Mouse (Mus musculus): ENCODE results near the gene Tmem63a. TPM values are rescaled to one million over a fixed set of nuclear protein-coding genes. Genes with fewer than 3 reads are reported as not detected.
"Not testable (repeated sequence)": the region's sequence is repeated elsewhere in the genome, so short reads cannot be mapped to it uniquely, and the experiment has no call there.

The Tmem63a gene
- polyA plus RNA-seq, 1 experiment from 2014 or later: 7.7 TPM

GRCm38 (mm10) chr1:180966542-180966941 lies 24.4 kb downstream of the Tmem63a start:
- H3K27ac ChIP-seq (replicated peaks): no peak overlapping the region
- H3K9me3 ChIP-seq: no peaks in the 10 kb centered on the region
- peaks cover 94% of the 10 kb centered on the region for H3K36me3 ChIP-seq
- no peak overlapping the region for H3K4me2 ChIP-seq
- no peaks in the 10 kb centered on the region for H3K27me3 ChIP-seq (replicated peaks)
- 51% methylated on average over 3 of the region's 3 CpGs for WGBS
- no peak overlapping the region for H3K9ac ChIP-seq
- peaks cover 22% of the 10 kb centered on the region for H3K4me1 ChIP-seq
- no peak for ATAC-seq (ENCODE audit: extremely low read depth, insufficient number of reproducible peaks, low FRiP score, low TSS enrichment)
- H3K4me3 ChIP-seq: no peak overlapping the region

- H3K27ac ChIP-seq (replicated peaks): no peak overlapping the region
- peaks cover 94% of the 10 kb centered on the region for H3K36me3 ChIP-seq
- 77% methylated on average over 7 of the region's 7 CpGs for WGBS
- no peak overlapping the region for H3K4me2 ChIP-seq
- H3K9ac ChIP-seq: no peak overlapping the region
- H3K4me3 ChIP-seq: no peak overlapping the region
- no peaks in the 10 kb centered on the region for H3K9me3 ChIP-seq
- peaks cover 22% of the 10 kb centered on the region for H3K4me1 ChIP-seq
- no peak for ATAC-seq (ENCODE audit: extremely low read depth, insufficient number of reproducible peaks, low FRiP score, low TSS enrichment)
- no peaks in the 10 kb centered on the region for H3K27me3 ChIP-seq (replicated peaks)
Measured at GRCm38 (mm10) chr1:180967261-180967660, 25.1 kb downstream of the Tmem63a start.

DNA sequence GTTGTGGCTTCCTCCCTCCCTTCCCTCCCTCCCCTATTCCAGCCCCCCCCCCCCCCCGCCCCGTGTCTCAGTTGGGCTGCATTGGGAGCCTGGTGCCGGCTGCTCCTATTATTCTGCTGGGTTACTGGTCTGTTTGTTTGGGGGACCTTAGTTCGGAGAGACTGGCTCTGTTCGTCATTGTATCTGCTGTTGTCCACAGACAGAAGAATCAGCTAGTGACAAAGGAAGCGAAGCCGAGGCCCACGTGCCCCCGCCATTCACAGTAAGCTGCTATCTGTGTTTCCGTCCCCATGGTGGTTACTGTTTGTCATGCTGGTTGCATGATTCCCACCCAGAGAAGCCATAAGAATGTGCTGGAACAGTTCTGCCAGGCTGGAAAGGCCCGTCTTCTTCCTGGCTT lies 30.8 kb downstream of the Tmem63a start:
- ATAC-seq (ENCODE audit: extremely low read depth, insufficient number of reproducible peaks, low FRiP score, low TSS enrichment): no peak
- no peaks in the 10 kb centered on the region for H3K27me3 ChIP-seq (replicated peaks)
- WGBS: 83% methylated on average over 8 of the region's 11 CpGs
- H3K4me1 ChIP-seq: peaks cover 19% of the 10 kb centered on the region
- no peak overlapping the region for H3K4me3 ChIP-seq
- no peak overlapping the region for H3K9ac ChIP-seq
- H3K27ac ChIP-seq (replicated peaks): no peak overlapping the region
- H3K4me2 ChIP-seq: no peak overlapping the region
- peaks cover 63% of the 10 kb centered on the region for H3K36me3 ChIP-seq
- no peaks in the 10 kb centered on the region for H3K9me3 ChIP-seq

- Histone ChIP-seq H3K4me2 (no peak overlapping the region), H3K36me3 (peaks cover 51% of the 10 kb centered on the region), H3K9me3 (no peaks in the 10 kb centered on the region), H3K9ac (no peak overlapping the region), H3K27me3 (replicated peaks) (no peaks in the 10 kb centered on the region; the same call in 1 of the 2 replicates), H3K4me3 (no peak overlapping the region), H3K4me1 (peaks cover 10% of the 10 kb centered on the region), H3K27ac (replicated peaks) (no peak overlapping the region)
- no peak; the same call in 1 of the 2 replicates for ATAC-seq (ENCODE audit: extremely low read depth, insufficient number of reproducible peaks, low FRiP score, low TSS enrichment)
- 62% methylated on average over 14 of the region's 14 CpGs for WGBS
Measured at GRCm38 (mm10) chr1:180974126-180974746, 32.1 kb downstream of the Tmem63a start.

- no peaks in the 10 kb centered on the region for H3K9me3 ChIP-seq
- no peak overlapping the region for H3K4me2 ChIP-seq
- H3K36me3 ChIP-seq: peaks cover 35% of the 10 kb centered on the region
- WGBS: 57% methylated on average over 4 of the region's 4 CpGs
- no peaks in the 10 kb centered on the region for H3K4me1 ChIP-seq
- no peak overlapping the region for H3K4me3 ChIP-seq
- no peak overlapping the region for H3K27ac ChIP-seq (replicated peaks)
- no peak overlapping the region for H3K9ac ChIP-seq
- H3K27me3 ChIP-seq (replicated peaks): no peaks in the 10 kb centered on the region; the same call in 1 of the 2 replicates
- ATAC-seq (ENCODE audit: extremely low read depth, insufficient number of reproducible peaks, low FRiP score, low TSS enrichment): no peak
Measured at GRCm38 (mm10) chr1:180976110-180976679, 34.1 kb downstream of the Tmem63a start.

DNA sequence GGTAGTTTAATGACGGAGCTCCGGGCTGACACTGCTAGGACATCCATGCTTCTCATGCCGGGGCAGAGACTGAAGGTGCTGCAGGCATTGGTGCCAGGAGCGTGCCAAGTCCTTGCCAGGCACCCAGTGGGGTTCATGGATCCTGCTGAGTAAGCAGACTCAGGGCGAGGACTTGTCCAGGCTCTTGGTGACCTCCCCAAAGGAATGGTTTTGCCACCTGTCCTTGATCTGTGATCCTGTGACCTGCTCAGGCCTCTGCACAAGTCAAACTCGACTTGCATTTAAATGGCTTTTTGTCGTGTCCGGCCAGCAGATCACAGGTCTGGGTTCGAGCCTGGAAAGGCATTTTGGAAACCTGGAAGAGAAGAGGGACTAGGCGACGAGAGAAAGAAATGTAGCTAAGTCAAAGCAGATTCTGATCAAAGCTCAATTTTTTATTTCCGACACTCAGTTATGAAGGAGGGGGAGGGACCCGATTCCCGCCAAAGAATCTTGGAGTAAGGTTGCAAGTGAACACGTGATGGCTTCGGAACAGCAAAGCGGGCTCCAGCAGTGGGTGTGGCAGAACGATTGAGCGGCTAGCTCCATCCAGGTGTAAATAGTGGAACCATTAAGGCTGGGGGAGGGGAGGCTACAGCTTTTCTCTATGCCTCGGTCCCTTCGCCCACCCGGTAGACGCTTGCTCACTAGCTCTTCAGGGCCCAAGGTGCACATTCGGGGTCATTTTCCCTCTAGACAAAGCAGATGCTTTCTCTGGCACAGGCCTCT lies 37.5 kb downstream of the Tmem63a start:
- Histone ChIP-seq H3K9ac (no peak overlapping the region), H3K27me3 (replicated peaks) (no peaks in the 10 kb centered on the region; the same call in 1 of the 2 replicates), H3K9me3 (no peaks in the 10 kb centered on the region), H3K36me3 (peaks cover under 1% of the 10 kb centered on the region; the same call in 1 of the 2 replicates), H3K4me2 (no peak overlapping the region), H3K4me3 (no peak overlapping the region), H3K4me1 (no peaks in the 10 kb centered on the region), H3K27ac (replicated peaks) (no peak overlapping the region)
- ATAC-seq (ENCODE audit: extremely low read depth, insufficient number of reproducible peaks, low FRiP score, low TSS enrichment): no peak
- WGBS: 76% methylated on average over 24 of the region's 24 CpGs

DNA sequence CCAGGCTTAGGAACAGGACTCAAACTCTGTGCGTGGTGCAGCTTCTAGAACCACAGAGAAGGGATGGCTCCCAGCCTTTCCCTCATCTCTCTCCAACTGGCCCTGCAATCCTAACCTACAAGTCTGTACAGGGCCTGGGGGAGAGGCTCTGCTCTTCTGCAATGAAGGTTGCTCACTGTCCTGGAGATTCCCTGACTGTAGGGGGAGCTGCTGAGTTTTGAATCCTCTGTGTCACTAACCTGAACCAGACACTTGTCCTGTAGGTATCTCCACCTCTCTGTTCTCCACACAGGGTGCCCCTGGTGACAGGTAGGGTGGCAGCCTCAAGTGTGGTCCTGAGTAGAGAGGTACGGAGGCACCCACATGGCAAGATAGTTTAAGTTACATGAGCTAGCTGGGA lies 38.3 kb downstream of the Tmem63a start:
- ATAC-seq (ENCODE audit: extremely low read depth, insufficient number of reproducible peaks, low FRiP score, low TSS enrichment): no peak
- Histone ChIP-seq H3K27ac (replicated peaks) (no peak overlapping the region), H3K4me2 (no peak overlapping the region), H3K9ac (no peak overlapping the region), H3K27me3 (replicated peaks) (no peaks in the 10 kb centered on the region; the same call in 1 of the 2 replicates), H3K36me3 (no peaks in the 10 kb centered on the region), H3K9me3 (no peaks in the 10 kb centered on the region), H3K4me1 (no peaks in the 10 kb centered on the region), H3K4me3 (no peak overlapping the region)
- WGBS: 65% methylated on average over 2 of the region's 2 CpGs

DNA sequence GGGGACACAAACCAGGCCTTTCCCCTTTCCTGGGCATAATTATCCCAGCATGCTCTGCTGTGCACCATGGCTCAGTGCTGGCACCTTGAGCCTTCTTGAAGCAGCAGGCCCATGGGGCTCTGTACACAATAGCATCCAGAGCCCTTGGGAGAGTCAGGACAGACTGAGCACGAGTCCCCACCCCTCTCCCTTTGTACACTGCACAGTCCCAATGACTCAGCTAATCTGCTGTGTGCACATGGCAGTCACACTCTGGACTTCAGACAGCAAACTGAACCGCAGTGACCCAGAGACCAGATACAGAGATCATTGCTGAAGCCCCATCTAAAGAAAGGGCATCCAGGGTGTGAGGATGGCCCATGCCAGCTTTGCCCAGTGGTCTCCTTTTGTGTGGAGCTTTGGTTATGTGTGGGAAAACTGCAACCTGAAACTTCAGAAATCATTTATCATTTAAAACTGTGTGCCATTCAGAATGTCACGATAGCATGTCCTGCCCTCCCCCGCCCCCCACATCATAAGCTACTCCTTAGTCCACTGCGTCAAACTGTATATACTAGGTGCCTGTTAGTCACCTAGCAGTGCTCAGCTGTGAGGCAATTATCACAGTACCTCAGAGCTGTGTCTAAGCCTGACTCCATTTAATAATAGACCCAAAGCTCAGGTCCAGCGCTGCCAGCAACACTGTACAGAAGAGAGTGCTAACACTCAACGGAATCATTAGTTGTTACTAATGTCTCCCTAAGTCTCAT lies 39.3 kb downstream of the Tmem63a start:
- not testable (repeated sequence) for H3K36me3 ChIP-seq; H3K9me3 ChIP-seq; ATAC-seq (ENCODE audit: extremely low read depth, insufficient number of reproducible peaks, low FRiP score, low TSS enrichment); H3K4me1 ChIP-seq; H3K4me2 ChIP-seq; H3K9ac ChIP-seq; H3K27ac ChIP-seq (replicated peaks); H3K4me3 ChIP-seq; H3K27me3 ChIP-seq (replicated peaks)
- 71% methylated on average over 7 of the region's 7 CpGs for WGBS

DNA sequence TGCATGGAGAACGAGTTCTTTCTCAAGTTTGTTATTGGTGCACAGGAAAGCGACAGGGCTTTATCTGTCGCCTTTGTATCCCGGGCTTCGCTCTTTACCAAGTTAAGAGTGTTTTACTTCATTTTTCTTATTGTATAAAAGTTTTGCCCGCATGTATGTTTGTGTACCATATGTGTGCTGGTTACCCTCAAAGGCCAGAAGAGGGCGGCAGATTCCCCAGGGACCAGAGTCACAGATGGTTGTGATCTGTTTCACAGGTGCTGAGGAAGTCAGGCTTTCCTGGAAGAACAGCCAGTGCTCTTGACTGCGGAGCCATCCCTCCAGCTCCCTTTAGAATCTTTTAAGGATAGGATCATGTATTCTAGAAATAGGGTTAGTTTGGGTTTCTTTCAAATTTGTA lies 44.6 kb downstream of the Tmem63a start:
- Histone ChIP-seq H3K9ac (no peak overlapping the region), H3K4me2 (no peak overlapping the region), H3K4me1 (no peaks in the 10 kb centered on the region), H3K4me3 (no peak overlapping the region), H3K9me3 (no peaks in the 10 kb centered on the region), H3K27ac (replicated peaks) (no peak overlapping the region), H3K27me3 (replicated peaks) (peaks cover 8% of the 10 kb centered on the region), H3K36me3 (no peaks in the 10 kb centered on the region)
- ATAC-seq (ENCODE audit: extremely low read depth, insufficient number of reproducible peaks, low FRiP score, low TSS enrichment): no peak
- 83% methylated on average over 8 of the region's 8 CpGs for WGBS

DNA sequence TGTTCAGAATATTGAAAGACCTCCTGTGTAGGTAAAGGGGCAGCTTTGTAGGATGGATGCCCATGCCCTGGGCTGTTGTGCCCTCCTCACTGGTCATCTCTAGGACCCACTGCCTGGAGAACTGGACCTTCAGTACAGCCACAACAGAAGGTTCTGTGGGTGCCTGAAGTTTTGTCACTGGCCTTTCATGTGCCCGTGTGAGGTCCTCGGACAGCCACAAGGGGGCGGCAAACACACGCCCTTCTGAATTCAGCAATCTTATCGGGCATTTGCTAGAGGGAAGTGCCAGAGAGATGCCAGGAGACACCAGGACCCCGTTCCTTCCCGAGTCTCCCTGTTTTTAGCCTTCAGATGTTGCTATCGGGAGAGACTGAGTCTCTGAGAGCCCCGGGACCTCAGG lies 45.6 kb downstream of the Tmem63a start:
- no peaks in the 10 kb centered on the region for H3K9me3 ChIP-seq
- no peak for ATAC-seq (ENCODE audit: extremely low read depth, insufficient number of reproducible peaks, low FRiP score, low TSS enrichment)
- H3K36me3 ChIP-seq: no peaks in the 10 kb centered on the region
- WGBS: 2% methylated on average over 9 of the region's 9 CpGs
- no peak overlapping the region for H3K4me3 ChIP-seq
- H3K27ac ChIP-seq (replicated peaks): no peak overlapping the region
- H3K9ac ChIP-seq: no peak overlapping the region
- H3K27me3 ChIP-seq (replicated peaks): peaks cover 8% of the 10 kb centered on the region
- H3K4me1 ChIP-seq: no peaks in the 10 kb centered on the region
- peak overlapping the region; percentile 36; the same call in 1 of the 2 replicates for H3K4me2 ChIP-seq

- 53% methylated on average over 3 of the region's 3 CpGs for WGBS
Measured at GRCm38 (mm10) chr1:180990671-180991070, 48.5 kb downstream of the Tmem63a start.

More at GRCm38 (mm10) chr1:180990671-180991070, 48.5 kb downstream of the Tmem63a start:
- H3K4me2 ChIP-seq: no peak overlapping the region
- peaks cover 8% of the 10 kb centered on the region for H3K27me3 ChIP-seq (replicated peaks)
- no peaks in the 10 kb centered on the region for H3K4me1 ChIP-seq
- no peaks in the 10 kb centered on the region for H3K36me3 ChIP-seq
- no peak overlapping the region for H3K9ac ChIP-seq
- no peak for ATAC-seq (ENCODE audit: extremely low read depth, insufficient number of reproducible peaks, low FRiP score, low TSS enrichment)
- no peaks in the 10 kb centered on the region for H3K9me3 ChIP-seq
- no peak overlapping the region for H3K4me3 ChIP-seq
- H3K27ac ChIP-seq (replicated peaks): no peak overlapping the region
